Mouse (Mus musculus): Measurements from ENCODE around the gene Pak6.

Gene Pak6

DNA sequence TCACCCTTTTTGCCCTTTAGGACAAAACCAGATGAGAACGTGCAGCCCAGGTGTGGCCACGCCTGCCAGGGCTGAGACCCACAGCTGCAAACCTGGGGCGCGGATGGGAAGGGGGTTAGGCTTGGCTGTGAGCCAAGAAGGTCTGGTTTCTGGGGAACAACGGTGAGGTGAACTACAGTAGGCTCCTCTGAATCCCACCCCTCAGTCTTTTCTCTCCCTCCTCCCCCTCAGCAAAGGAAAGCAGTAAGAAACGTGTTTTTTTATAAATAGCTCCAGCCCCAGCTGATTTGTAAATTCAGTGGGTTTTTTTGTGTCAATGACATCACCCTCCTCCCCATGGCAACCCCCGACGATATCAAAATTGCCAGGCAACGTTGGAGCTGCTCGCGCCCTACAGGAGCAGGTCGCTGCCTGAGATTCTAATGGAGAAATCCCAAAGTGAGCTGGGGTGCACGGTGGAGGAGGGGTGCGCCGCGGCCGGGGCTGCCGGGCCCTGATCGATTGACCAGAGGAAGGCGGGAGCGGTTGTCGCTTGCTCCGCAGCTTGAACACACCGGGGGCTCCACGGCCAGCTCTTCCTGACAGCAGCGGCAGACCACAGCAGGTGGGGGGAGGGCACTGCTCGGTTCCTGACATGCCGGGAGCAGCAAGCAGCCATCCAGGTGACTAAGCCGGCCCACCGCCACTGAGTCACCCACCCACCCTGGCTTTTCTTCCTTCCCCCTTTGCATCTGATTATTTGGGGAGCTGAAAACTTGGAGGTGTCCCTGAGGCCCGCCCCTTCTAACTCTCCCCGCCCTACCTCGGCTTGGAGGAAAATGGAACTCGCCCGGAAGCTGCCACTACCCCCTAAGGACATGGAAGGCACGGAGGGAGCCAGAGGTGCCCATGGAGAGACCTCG is at the start of gene Pak6:
TSS of gene Pak6 (plus strand) at position 402 of the 902 bp plus-strand sequence.
- in situ Hi-C loops (cut with MboI, MseI): no loop called here

GRCm38 (mm10) chr2:118618013-118618412 is 45.1 kb upstream of the Pak6 start:
- in situ Hi-C loops (cut with MboI, MseI): no loop called here

GRCm38 (mm10) chr2:118620101-118620500 is 43.0 kb upstream of the Pak6 start:
- in situ Hi-C loops (cut with MboI, MseI): no loop called here

DNA sequence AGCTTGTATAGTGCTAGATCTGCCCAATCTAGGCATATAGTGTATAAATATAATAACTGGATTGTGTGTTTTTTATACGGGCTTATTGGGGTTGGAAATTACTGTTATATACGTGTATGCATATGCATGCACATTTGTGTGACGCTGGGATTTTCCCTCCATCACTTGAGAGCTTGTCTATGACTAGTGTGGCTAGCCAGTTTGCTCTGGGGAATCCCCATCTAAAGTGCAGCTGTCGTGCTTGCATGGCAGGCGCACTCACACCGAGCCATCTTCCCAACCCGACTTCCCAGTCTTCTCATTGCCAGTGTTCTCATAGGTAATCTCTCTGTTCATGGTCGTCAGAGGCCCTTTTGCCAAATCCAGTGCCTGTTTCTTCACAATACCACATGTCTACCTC is 42.5 kb upstream of the Pak6 start:
- in situ Hi-C loops (cut with MboI, MseI): no loop called here

DNA sequence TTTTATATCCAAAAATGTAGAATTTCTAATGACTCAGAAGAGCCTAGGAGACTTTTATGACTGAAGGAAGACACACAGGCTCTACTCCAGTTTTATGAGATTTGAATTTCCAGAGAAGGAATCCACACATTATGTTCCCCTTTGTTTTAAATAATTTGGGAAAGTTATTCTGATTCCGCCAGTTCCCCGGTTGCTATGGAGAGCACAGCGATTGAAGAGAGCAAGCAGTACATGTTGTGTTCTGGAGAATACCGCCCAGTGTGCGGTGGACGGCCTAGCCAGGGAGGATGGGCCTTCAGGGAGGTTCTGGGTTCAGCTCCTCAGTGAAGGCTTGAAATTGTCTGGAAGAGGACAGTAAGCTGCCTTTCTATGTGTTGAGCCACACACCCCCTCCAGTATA is 33.8 kb upstream of the Pak6 start:
- in situ Hi-C loops (cut with MboI, MseI): no loop called here

GRCm38 (mm10) chr2:118633441-118633840 is 29.7 kb upstream of the Pak6 start:
- in situ Hi-C loops (cut with MboI, MseI): no loop called here

GRCm38 (mm10) chr2:118637258-118637657 is 25.8 kb upstream of the Pak6 start:
- in situ Hi-C loops (cut with MboI, MseI): loop anchor here (5.0 kb wide), 3 partner anchors 50 to 240 kb away; partner anchors contain the start of gene Ccdc9b

DNA sequence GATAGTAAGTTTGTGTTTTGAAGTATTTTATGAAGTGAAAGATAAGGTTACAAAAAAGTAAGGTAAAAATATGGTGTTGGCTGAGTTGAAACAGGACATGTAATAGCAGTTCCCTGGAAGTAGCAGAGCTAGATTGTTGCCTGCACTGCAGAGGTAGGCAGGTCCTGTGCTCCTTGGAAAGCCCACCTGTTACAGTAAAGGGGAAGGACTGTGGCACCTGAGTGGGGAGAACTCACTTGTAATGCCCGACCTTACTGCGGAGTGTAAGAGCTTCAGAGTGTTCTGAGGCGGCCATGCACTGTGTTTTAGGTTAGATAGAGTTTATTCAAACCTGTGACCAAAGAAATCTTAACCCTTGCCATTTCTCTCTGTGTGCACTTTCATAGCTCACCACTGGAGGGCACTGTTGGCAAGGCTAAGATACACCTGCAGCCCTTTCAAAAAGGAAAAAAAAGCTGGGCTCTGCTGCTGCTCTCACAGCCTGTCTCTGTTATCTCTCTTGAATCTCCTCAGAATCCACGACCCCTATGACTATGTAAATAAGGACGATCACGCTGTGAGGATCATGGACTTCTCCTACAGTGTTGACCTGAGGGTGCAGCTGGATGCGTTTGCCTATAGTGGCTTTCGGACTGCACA is 25.1 kb upstream of the Pak6 start:
- in situ Hi-C loops (cut with MboI, MseI): loop anchor here (5.0 kb wide), 3 partner anchors 49 to 239 kb away; partner anchors contain the start of gene Ccdc9b

GRCm38 (mm10) chr2:118638686-118639085 is 24.4 kb upstream of the Pak6 start:
- in situ Hi-C loops (cut with MboI, MseI): loop anchor here (5.0 kb wide), 3 partner anchors 49 to 239 kb away; partner anchors contain the start of gene Ccdc9b

DNA sequence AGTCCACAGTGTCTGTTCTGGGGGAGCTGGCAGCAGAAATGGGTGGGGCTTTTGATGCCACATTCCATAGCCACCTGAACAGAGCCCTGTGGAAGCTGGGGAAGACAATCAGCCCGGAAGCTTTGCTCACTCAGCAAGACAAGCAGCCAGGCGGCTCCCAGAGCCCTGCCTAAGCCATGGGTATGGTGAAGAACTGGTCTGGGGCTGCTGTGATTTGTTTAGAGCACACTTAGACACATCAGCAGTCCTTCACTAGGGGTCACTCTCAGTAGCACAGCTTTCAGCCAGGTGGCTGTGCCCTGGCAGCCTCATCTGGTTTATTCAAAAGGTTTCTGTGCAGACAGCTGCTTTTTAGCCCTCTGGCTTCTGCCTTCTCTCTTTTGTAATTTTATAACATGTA is 22.0 kb upstream of the Pak6 start:
- in situ Hi-C loops (cut with MboI, MseI): no loop called here

- in situ Hi-C loops (cut with MboI, MseI): no loop called here
Measured at GRCm38 (mm10) chr2:118642431-118642830, 20.7 kb upstream of the Pak6 start.

DNA sequence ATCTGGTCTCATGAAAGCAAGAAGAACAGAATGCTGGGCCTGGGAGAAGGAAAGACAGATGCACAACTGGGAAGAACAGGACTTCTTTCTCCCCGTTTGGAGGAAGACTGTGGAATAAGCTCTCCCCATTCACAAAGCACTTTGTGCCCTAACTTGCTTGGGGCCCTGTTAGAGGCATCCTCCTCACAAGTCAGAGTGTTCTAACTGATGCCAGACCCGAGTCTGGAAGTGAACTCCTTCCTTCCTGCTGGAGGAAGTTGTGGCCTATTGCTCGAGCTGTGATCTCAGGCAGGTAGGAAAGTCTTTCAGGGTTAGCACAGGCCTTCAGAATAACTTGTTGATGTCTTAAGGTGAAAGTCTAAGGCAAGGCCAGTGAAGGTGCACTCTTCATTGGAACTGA is 20.2 kb upstream of the Pak6 start:
- in situ Hi-C loops (cut with MboI, MseI): no loop called here

- in situ Hi-C loops (cut with MboI, MseI): no loop called here
Measured at GRCm38 (mm10) chr2:118646665-118647064, 16.4 kb upstream of the Pak6 start.

GRCm38 (mm10) chr2:118650697-118651096 is 12.4 kb upstream of the Pak6 start:
- in situ Hi-C loops (cut with MboI, MseI): loop anchor here (10.0 kb wide), 1 partner anchor 244 kb away; no protein-coding TSS in a partner anchor

GRCm38 (mm10) chr2:118656688-118657281 is 6.3 kb upstream of the Pak6 start:
- in situ Hi-C loops (cut with MboI, MseI): loop anchor here (10.0 kb wide), 1 partner anchor 238 kb away; no protein-coding TSS in a partner anchor

- in situ Hi-C loops (cut with MboI, MseI): loop anchor here (10.0 kb wide), 1 partner anchor 236 kb away; no protein-coding TSS in a partner anchor
Measured at GRCm38 (mm10) chr2:118658457-118658856, 4.6 kb upstream of the Pak6 start.

- in situ Hi-C loops (cut with MboI, MseI): loop anchor here (10.0 kb wide), 1 partner anchor 236 kb away; no protein-coding TSS in a partner anchor
Measured at GRCm38 (mm10) chr2:118659077-118659476, 4.0 kb upstream of the Pak6 start.

GRCm38 (mm10) chr2:118659493-118659892 is 3.6 kb upstream of the Pak6 start:
- in situ Hi-C loops (cut with MboI, MseI): loop anchor here (10.0 kb wide), 1 partner anchor 235 kb away; no protein-coding TSS in a partner anchor

- in situ Hi-C loops (cut with MboI, MseI): loop anchor here (10.0 kb wide), 1 partner anchor 235 kb away; no protein-coding TSS in a partner anchor
Measured at GRCm38 (mm10) chr2:118659998-118660452, 3.1 kb upstream of the Pak6 start.

DNA sequence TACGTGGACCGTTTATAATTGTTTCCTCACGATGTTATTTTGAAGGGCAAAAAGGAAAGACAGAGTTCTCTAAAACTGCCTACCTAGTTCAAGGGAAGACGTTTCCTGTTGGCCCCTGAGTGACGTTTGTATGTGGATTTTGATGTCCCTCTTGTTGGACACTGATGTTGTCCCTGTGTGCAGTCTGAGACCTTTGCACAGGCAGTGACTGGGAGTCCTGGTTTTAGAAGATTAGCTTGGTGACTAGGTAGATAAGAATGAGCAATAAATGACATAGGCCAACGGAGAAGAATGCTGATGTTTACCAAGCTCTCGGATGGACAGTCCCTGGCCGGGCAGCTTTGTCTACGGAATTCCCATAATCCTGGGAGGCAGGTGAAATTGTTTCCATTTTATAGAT is 1.2 kb upstream of the Pak6 start:
- in situ Hi-C loops (cut with MboI, MseI): no loop called here

All from T-helper 2 cell (primary cell).